Mouse (Mus musculus) embryonic facial prominence, embryonic 13.5 days (tissue): ENCODE data around the gene Tbc1d2. TPM values are rescaled to one million over a fixed set of nuclear protein-coding genes. Genes with fewer than 3 reads are reported as not detected.

ENCODE experiments used
- ATAC-seq: fragments of 200-750 bp; cut with Nextera tagmentation; 2 replicates; pipeline ENCODE4 v1.8.0; 2017; ENCODE audit warnings: low read depth; ENCODE audit not compliant: insufficient number of reproducible peaks, insufficient read depth, low FRiP score, low TSS enrichment
- H3K27ac ChIP-seq: fragments of 300-500 bp; sonication (generic); 2 replicates; pipeline ENCODE4 v1.5.1; 2015; ENCODE audit warnings: moderate library complexity, mild to moderate bottlenecking, inconsistent platforms
- H3K27me3 ChIP-seq: fragments of 300-500 bp; sonication (generic); 2 replicates; pipeline ENCODE4 v1.6.1; 2015; ENCODE audit warnings: mild to moderate bottlenecking, inconsistent platforms
- H3K36me3 ChIP-seq: fragments of 300-500 bp; sonication (generic); 2 replicates; pipeline ENCODE4 v1.6.1; 2015; ENCODE audit warnings: mild to moderate bottlenecking, inconsistent platforms
- H3K4me1 ChIP-seq: fragments of 300-500 bp; sonication (generic); 2 replicates; pipeline ENCODE4 v1.6.1; 2015; ENCODE audit warnings: inconsistent platforms
- H3K4me2 ChIP-seq: fragments of 300-500 bp; sonication (generic); 2 replicates; pipeline ENCODE4 v1.6.1; 2015; ENCODE audit warnings: moderate library complexity, mild to moderate bottlenecking, inconsistent platforms
- H3K4me3 ChIP-seq: fragments of 300-500 bp; sonication (generic); 2 replicates; pipeline ENCODE4 v1.5.1; 2015; ENCODE audit warnings: mild to moderate bottlenecking, inconsistent platforms
- H3K9ac ChIP-seq: fragments of 300-500 bp; sonication (generic); 2 replicates; pipeline ENCODE4 v1.6.1; 2015; ENCODE audit warnings: mild to moderate bottlenecking, inconsistent platforms
- H3K9me3 ChIP-seq: fragments of 300-500 bp; sonication (generic); 2 replicates; pipeline ENCODE4 v1.6.1; 2016; ENCODE audit warnings: inconsistent platforms
- WGBS: fragments of 180-500 bp; shearing (Covaris S2); methylation state at CpG from one replicate; pipeline ENCODE4 v1.1.7; 2015; ENCODE audit warnings: mixed read lengths; 5-methylcytosine and 5-hydroxymethylcytosine counted together
- polyA plus RNA-seq: library from polyadenylated mRNA; unstranded; fragments of >200 nt; fragmentation: Nextera tagmentation; extraction: Ambion mirVana; gene quantifications from 2 replicates; pipeline ENCODE4 v1.2.1, GENCODE M21; 2015

Tbc1d2 gene
- polyA plus RNA-seq, 1 experiment from 2014 or later = 2.8 TPM

DNA sequence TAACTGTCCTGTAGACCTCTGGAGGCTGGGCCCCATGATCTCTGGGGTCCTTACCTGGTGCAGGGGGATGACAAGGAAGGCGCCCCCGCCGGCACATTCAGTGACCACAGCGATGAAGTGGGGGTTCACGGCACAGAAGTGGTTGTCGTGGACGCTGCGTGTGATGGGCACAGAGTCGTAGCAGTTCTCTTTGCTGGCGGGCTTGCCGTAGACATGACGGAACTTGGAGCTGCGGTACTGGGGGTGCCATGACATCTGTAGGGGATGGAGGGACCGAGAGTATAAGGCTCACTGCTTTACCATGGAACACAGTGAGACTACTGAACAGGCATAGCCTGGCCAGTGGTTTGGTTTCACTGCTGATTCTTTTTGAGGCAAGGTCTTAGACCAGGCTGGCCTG lies 87.2 kb downstream of the Tbc1d2 start:
- Histone ChIP-seq H3K4me1 (peaks cover 4% of the 10 kb centered on the region; the same call in 1 of the 2 replicates), H3K36me3 (no peaks in the 10 kb centered on the region), H3K4me2 (no peak overlapping the region), H3K9me3 (no peaks in the 10 kb centered on the region), H3K27ac (no peak overlapping the region), H3K4me3 (no peak overlapping the region), H3K27me3 (no peaks in the 10 kb centered on the region), H3K9ac (no peak overlapping the region)
- ATAC-seq = no peak
- WGBS = 93% methylated on average over 14 of the region's 14 CpGs

DNA sequence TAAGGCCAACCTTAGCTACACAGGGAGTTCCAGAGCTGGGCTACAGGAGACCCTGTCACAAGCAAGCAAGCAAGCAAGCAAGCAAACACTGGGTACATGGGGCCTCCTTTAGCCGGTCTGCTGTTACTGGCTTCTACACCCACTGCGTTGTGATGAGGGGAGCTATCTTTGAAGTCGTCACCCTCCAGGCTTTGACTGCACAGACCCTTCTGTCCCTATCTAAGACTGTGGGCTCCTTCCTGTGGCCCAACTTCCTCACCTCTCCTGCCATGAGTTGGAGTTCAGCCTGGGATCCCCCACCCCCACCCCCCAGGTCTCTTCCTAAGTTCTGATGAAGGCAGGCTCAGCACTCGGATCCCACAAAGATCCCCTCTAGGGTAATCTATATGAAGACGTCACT lies 88.0 kb downstream of the Tbc1d2 start:
- Histone ChIP-seq H3K4me3 (no peak overlapping the region), H3K9ac (no peak overlapping the region), H3K4me2 (no peak overlapping the region), H3K9me3 (no peaks in the 10 kb centered on the region), H3K36me3 (no peaks in the 10 kb centered on the region), H3K4me1 (peaks cover 4% of the 10 kb centered on the region; the same call in 1 of the 2 replicates), H3K27me3 (no peaks in the 10 kb centered on the region), H3K27ac (no peak overlapping the region)
- ATAC-seq = no peak
- WGBS = 70% methylated on average over 5 of the region's 5 CpGs

DNA sequence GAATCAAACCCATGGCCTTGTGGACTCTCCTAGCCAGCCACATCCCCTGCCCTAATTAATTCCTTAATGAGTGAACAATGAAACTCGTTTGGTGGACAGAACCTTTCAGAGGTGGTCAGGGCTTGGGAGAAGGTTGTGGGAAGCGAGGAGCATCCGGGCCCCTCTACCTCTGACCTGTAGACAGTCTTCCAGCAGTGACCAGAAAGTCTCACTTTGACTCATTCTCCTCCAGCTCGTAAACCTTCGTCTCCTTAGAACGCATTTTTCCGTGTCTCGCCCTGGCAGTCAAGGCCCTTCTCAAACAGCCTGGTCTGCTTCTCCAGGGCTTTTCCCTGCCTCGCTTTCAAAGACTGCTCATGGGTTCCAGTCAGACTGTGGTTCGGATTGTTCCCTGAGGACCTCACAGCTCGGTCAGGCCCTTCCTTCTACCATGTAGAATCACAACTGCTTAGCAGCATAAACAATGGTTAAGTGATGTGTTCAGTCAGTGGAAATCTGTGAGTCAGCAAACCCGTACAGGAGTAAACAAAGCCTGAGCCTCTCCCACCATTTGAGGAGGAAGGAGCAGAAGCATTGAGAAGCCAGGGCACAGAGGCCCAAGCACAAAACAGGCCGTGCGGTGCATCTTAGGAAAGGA lies 89.8 kb downstream of the Tbc1d2 start:
- Histone ChIP-seq H3K4me2 (no peak overlapping the region), H3K36me3 (no peaks in the 10 kb centered on the region), H3K9me3 (no peaks in the 10 kb centered on the region), H3K4me1 (peaks cover under 1% of the 10 kb centered on the region; the same call in 1 of the 2 replicates), H3K27ac (no peak overlapping the region), H3K27me3 (no peaks in the 10 kb centered on the region), H3K4me3 (no peak overlapping the region), H3K9ac (no peak overlapping the region)
- WGBS = 84% methylated on average over 14 of the region's 14 CpGs
- no peak for ATAC-seq

DNA sequence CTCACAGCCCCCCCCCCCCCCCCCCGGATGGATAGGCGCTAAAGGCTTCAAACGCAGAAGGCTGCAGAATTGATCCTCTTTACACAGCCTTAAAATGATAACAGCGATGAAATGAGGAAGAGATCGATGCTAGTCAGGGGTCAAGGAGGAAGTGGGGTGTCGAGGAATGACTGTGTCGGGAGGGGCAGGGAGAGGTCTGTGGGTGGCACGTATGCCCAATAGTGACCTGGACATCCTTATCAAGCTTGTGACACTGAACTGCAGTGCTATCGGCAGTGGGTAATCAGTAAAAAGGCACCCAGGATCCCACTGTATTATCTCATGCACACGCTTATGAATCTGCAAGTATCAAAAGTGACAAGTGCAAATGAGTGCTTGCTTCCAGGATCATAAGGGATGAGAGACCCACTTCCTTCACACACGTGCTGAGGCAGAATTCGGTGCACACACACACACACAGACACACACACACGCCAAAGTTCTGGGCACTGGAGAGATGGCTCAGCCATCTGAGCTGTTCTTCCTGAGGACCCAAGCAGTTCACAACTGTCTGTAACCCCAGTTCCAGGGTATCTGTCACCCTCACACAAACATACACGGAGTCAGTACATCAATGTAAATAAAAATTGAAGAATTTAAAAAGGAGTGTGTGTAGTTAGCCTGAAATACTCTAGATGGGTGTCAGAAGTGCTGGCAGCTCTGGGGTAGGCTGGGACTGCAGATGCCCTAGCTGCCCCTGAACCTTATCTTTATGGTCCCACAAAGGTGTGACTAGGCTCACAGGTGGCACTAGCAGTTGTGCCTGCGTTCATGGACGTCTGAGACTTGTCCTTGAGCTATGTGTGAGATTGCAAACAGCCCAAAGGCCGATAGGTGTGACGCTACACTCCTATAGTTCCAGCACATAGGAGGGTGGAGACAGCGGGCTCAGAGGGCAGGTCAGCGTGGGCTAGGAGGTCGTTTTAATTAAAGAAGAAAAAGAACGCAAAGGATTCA lies 91.0 kb downstream of the Tbc1d2 start:
- H3K36me3 ChIP-seq = no peaks in the 10 kb centered on the region
- no peak for ATAC-seq
- no peak overlapping the region for H3K4me2 ChIP-seq
- no peak overlapping the region for H3K4me3 ChIP-seq
- H3K27ac ChIP-seq = no peak overlapping the region
- WGBS = 78% methylated on average over 22 of the region's 22 CpGs
- no peaks in the 10 kb centered on the region for H3K9me3 ChIP-seq
- H3K27me3 ChIP-seq = no peaks in the 10 kb centered on the region
- H3K9ac ChIP-seq = no peak overlapping the region
- no peaks in the 10 kb centered on the region for H3K4me1 ChIP-seq

DNA sequence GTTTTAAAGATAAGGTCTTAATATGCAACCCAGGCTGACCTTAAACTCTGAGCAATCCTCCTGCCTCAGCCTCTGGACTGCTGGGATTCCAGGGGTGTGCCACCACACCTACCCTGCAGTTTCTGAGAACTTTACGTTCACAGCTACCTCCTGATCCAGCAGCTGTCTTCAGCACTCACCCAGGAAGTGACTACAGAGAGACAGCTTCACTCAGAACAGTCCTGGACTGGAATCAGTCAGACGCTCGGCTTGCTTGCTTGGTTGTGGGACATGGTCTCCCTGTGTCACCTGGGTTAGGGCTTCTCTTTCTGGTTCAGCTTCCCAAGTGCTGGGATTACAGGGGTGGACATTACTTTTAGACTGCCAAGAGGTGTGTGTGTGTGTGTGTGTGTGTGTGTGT lies 93.1 kb downstream of the Tbc1d2 start:
- Histone ChIP-seq H3K4me2 (no peak overlapping the region), H3K27ac (no peak overlapping the region), H3K4me3 (no peak overlapping the region), H3K4me1 (no peaks in the 10 kb centered on the region), H3K27me3 (no peaks in the 10 kb centered on the region), H3K36me3 (no peaks in the 10 kb centered on the region), H3K9me3 (no peaks in the 10 kb centered on the region), H3K9ac (no peak overlapping the region)
- ATAC-seq = no peak
- WGBS = 81% methylated on average over 3 of the region's 3 CpGs

DNA sequence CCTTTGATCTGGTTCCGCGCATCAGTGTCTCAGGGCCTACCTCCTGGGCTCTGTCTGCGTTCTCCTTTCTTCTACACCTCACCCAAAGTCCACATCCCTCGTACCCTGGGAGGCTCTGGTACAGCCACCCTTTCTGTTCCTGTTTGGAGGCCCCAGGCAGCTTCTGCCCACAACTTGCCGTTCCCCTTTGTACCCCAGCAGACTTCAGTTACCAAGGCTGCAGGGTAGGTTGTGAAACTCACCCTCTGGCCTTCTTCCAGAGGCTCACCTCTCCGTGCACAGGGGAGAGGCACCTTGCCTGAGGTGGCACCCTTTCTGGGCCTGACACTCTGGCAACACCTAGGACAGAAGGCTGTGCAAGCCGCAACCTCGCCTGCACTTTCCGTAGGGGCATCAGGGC lies 94.2 kb downstream of the Tbc1d2 start:
- 80% methylated on average over 9 of the region's 9 CpGs for WGBS
- no peak overlapping the region for H3K4me3 ChIP-seq
- H3K27me3 ChIP-seq = no peaks in the 10 kb centered on the region
- no peaks in the 10 kb centered on the region for H3K4me1 ChIP-seq
- H3K9me3 ChIP-seq = no peaks in the 10 kb centered on the region
- no peak overlapping the region for H3K4me2 ChIP-seq
- ATAC-seq = no peak
- H3K27ac ChIP-seq = no peak overlapping the region
- no peaks in the 10 kb centered on the region for H3K36me3 ChIP-seq
- H3K9ac ChIP-seq = no peak overlapping the region

Other genes starting within 250 kb of the Tbc1d2 start
- 0.87 and 4.4 TPM in 2 replicates for gene Hemgn, start 236.7 kb downstream of the Tbc1d2 start, polyA plus RNA-seq
- 313 and 339 TPM in 2 replicates for gene Anp32b, start 199.3 kb downstream of the Tbc1d2 start, polyA plus RNA-seq
- 88.1 and 105 TPM in 2 replicates for gene Nans, start 161.0 kb downstream of the Tbc1d2 start, polyA plus RNA-seq
- 1.9 and 2.3 TPM in 2 replicates for gene Trim14, start 114.1 kb downstream of the Tbc1d2 start, polyA plus RNA-seq
- gene Coro2a, start 48.0 kb downstream of the Tbc1d2 start, polyA plus RNA-seq = 2.7 and 3.3 TPM in 2 replicates